Mouse (Mus musculus) cerebellum, adult 11-12 months (tissue): ENCODE data around the gene Hadhb.

ENCODE experiments used
- DNase-seq: peaks from one replicate; pipeline ENCODE4 v3.0.0; 2022

Hadhb gene

GRCm38 (mm10) chr5:30131246-30131645 is 23.8 kb upstream of the Hadhb start:
- no peak for DNase-seq

- DNase-seq: no peak
These were observed 22.9 kb upstream of the Hadhb start for GRCm38 (mm10) chr5:30132173-30132572.

GRCm38 (mm10) chr5:30135711-30136231 is 19.3 kb upstream of the Hadhb start:
- DNase-seq: no peak

- no peak for DNase-seq
These were observed 17.8 kb upstream of the Hadhb start for GRCm38 (mm10) chr5:30137271-30137670.

- DNase-seq: no peak
These were observed 16.9 kb upstream of the Hadhb start for GRCm38 (mm10) chr5:30138193-30138592.

- DNase-seq: no peak
These were observed 8.5 kb upstream of the Hadhb start for GRCm38 (mm10) chr5:30146526-30146925.

GRCm38 (mm10) chr5:30148133-30148920 is 6.7 kb upstream of the Hadhb start:
- no peak for DNase-seq

GRCm38 (mm10) chr5:30152007-30152406 is 3.0 kb upstream of the Hadhb start:
- DNase-seq: no peak

GRCm38 (mm10) chr5:30152413-30152812 is 2.6 kb upstream of the Hadhb start:
- DNase-seq: no peak

- DNase-seq: no peak
These were observed 1.8 kb upstream of the Hadhb start for GRCm38 (mm10) chr5:30153222-30153621.

GRCm38 (mm10) chr5:30154013-30154412 is 1.0 kb upstream of the Hadhb start:
- DNase-seq: no peak

- DNase-seq: no peak
These were observed 346 bp downstream of the Hadhb start for GRCm38 (mm10) chr5:30155395-30155792.

GRCm38 (mm10) chr5:30155821-30156629 is 977 bp downstream of the Hadhb start:
- no peak for DNase-seq

- no peak for DNase-seq
These were observed 4.6 kb downstream of the Hadhb start for GRCm38 (mm10) chr5:30159601-30160000.

GRCm38 (mm10) chr5:30161836-30162235 is 6.8 kb downstream of the Hadhb start:
- no peak for DNase-seq

- DNase-seq: no peak
These were observed 7.3 kb downstream of the Hadhb start for GRCm38 (mm10) chr5:30162339-30162738.

GRCm38 (mm10) chr5:30165234-30165946 is 10.3 kb downstream of the Hadhb start:
- no peak for DNase-seq

GRCm38 (mm10) chr5:30170303-30170940 is 15.4 kb downstream of the Hadhb start:
- no peak for DNase-seq

- DNase-seq: no peak
These were observed 17.1 kb downstream of the Hadhb start for GRCm38 (mm10) chr5:30172115-30172514.

- no peak for DNase-seq
These were observed 18.1 kb downstream of the Hadhb start for GRCm38 (mm10) chr5:30172931-30173692.

- DNase-seq: no peak
These were observed 20.8 kb downstream of the Hadhb start for GRCm38 (mm10) chr5:30175811-30176210.
